Mouse (Mus musculus) neural tube, embryonic 14.5 days (tissue): ENCODE data around the gene C130026I21Rik. TPM values are rescaled to one million over a fixed set of nuclear protein-coding genes. Genes with fewer than 3 reads are reported as not detected.
"Not testable (repeated sequence)": the region's sequence is repeated elsewhere in the genome, so short reads cannot be mapped to it uniquely, and the experiment has no call there.

Source experiments
- ATAC-seq: fragments of 200-750 bp; cut with Nextera tagmentation; 2 replicates; pipeline ENCODE4 v1.8.0; 2017; ENCODE audit warnings: low read depth, mild to moderate bottlenecking, moderate TSS enrichment, moderate library complexity
- H3K27ac ChIP-seq: fragments of 300-500 bp; sonication (generic); 2 replicates; pipeline ENCODE4 v1.5.1; 2014; ENCODE audit warnings: low read depth, mild to moderate bottlenecking, control low read depth, low read length, moderate library complexity, mixed read lengths
- H3K27me3 ChIP-seq: fragments of 300-500 bp; sonication (generic); 2 replicates; pipeline ENCODE4 v1.6.1; 2014; ENCODE audit warnings: low read length; ENCODE audit not compliant: control insufficient read depth, insufficient read depth
- H3K36me3 ChIP-seq: fragments of 300-500 bp; sonication (generic); 2 replicates; pipeline ENCODE4 v1.6.1; 2014; ENCODE audit warnings: low read length, mixed read lengths; ENCODE audit not compliant: control insufficient read depth, insufficient read depth
- H3K4me1 ChIP-seq: fragments of 300-500 bp; sonication (generic); 2 replicates; pipeline ENCODE4 v1.6.1; 2014; ENCODE audit warnings: low read length; ENCODE audit not compliant: control insufficient read depth, insufficient read depth
- H3K4me2 ChIP-seq: fragments of 300-500 bp; sonication (generic); 2 replicates; pipeline ENCODE4 v1.6.1; 2014; ENCODE audit warnings: mild to moderate bottlenecking, low read depth, low read length, control low read depth
- H3K4me3 ChIP-seq: fragments of 300-500 bp; sonication (generic); 2 replicates; pipeline ENCODE4 v1.5.1; 2014; ENCODE audit warnings: low read depth, low read length, control low read depth, mixed read lengths
- H3K9ac ChIP-seq: fragments of 300-500 bp; sonication (generic); replicated peaks from 2 replicates; pipeline ENCODE4 v1.6.1; 2014; ENCODE audit warnings: low read depth, mild to moderate bottlenecking, control low read depth, low read length, mixed read lengths
- H3K9me3 ChIP-seq: fragments of 300-500 bp; sonication (generic); 2 replicates; pipeline ENCODE4 v1.6.1; 2016; ENCODE audit warnings: low read length; ENCODE audit not compliant: control insufficient read depth
- WGBS: fragments of 180-500 bp; shearing (Covaris S2); extraction: QIAGEN DNeasy Blood & Tissue Kit; methylation state at CpG from one replicate; pipeline ENCODE4 v1.1.7; 2014; 5-methylcytosine and 5-hydroxymethylcytosine counted together
- polyA plus RNA-seq: library from polyadenylated mRNA; unstranded; fragments of >200 nt; fragmentation: Nextera tagmentation; extraction: Ambion mirVana; gene quantifications from 2 replicates; pipeline ENCODE4 v1.2.1, GENCODE M21; 2014

Gene C130026I21Rik
- polyA plus RNA-seq, 1 experiment from 2014 or later, result 0.36 TPM

DNA sequence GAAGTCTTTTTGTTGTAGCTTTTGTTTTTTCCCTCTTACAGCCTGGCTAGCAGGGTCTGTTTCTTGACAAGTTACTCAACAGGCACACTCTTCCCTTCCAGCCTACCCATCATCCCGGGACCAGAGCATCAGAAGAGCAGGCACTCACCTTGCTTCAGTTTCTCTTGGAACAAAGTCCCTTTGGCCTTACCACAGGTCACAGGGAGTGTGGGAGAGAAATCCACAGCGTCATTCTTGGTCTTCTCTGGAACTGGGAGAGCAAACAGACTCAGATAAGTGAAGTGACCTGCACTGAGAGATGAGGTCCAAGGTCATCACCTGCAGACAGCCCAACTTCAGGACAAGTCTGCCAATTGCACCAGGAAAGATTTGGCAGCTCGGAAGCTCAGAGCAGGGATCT is 277.5 kb downstream of the C130026I21Rik start:
- H3K9ac ChIP-seq, H3K27me3 ChIP-seq, H3K4me1 ChIP-seq, H3K4me3 ChIP-seq, H3K36me3 ChIP-seq, H3K9me3 ChIP-seq, H3K4me2 ChIP-seq, H3K27ac ChIP-seq: not testable (repeated sequence)
- no CpG with 5 or more reads among the region's 3 CpGs for WGBS
- ATAC-seq, result 0 out of 2 replicates have a peak, but pooled peaks have one; percentile 9

DNA sequence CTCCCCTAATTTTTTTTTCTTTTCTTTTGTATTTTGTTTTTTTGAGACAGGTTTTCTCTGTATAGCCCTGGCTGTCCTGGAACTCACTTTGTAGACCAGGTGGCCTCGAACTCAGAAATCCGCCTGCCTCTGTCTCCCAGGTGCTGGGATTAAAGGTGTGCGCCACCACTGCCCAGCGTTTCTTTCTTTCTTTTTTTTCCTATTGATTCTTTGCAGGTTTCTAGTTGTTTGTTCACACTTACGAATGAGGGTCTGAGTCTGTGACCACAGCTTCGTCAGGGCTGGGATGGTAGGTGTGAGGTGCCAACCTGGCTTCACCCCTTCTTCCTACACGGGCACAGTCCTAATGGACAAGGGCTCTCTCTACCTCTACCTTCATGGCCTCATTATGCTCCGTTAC is 281.3 kb downstream of the C130026I21Rik start:
- H3K4me2 ChIP-seq, ATAC-seq, H3K9ac ChIP-seq, H3K9me3 ChIP-seq, H3K4me3 ChIP-seq, H3K27me3 ChIP-seq, H3K4me1 ChIP-seq, H3K27ac ChIP-seq, H3K36me3 ChIP-seq: not testable (repeated sequence)
- WGBS, result 84% methylated on average over 6 of the region's 8 CpGs

DNA sequence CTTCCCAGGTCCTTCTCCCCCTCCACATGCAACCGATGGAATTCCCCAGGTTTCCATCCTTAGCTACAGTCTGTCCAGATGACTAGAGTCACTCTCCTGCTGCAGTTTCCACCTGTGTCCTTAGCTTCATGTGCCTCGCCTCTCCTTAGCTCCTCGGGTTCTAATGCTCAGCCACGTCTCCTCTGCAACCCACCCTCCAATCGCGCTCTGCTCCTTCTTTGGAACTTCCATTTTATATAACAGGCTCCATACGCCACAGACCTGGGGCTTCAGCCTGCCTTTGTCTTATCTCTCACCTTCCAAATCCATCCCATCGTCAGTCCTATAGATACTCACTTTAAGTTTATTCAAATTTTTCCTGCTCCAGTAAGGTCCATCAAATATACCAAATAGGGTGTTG is 282.6 kb downstream of the C130026I21Rik start:
- 74% methylated on average over 6 of the region's 8 CpGs for WGBS
- not testable (repeated sequence) for ATAC-seq

DNA sequence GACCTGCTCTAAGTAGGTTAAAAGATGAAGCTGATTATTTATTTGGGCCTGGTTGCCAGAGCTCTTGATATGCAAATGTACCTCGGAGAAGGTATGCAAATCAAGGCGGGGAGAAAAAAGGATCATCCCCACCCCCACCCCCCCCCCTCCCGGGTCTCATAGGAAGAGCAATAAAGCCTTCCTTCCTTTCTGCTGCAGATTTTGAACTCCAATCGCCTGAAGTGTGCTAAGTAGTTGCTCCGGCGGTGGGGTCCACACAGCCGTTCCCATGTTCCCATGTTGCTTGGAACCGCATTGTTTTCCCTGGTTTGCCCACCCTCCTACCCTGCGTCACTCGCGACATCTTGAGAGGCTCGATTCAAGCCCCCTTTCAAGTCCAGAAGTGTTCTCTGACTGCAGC is 308.6 kb downstream of the C130026I21Rik start:
- H3K4me3 ChIP-seq, H3K9me3 ChIP-seq, H3K27ac ChIP-seq, H3K4me1 ChIP-seq, H3K27me3 ChIP-seq, H3K9ac ChIP-seq, H3K36me3 ChIP-seq, ATAC-seq: not testable (repeated sequence)
- peak overlapping the region; percentile 27; the same call in 1 of the 2 replicates for H3K4me2 ChIP-seq
- 4% methylated on average over 12 of the region's 12 CpGs for WGBS

More for the DNA sequence above, 282.6 kb downstream of the C130026I21Rik start:
- H3K9ac ChIP-seq, H3K4me3 ChIP-seq, H3K4me2 ChIP-seq, H3K9me3 ChIP-seq, H3K27me3 ChIP-seq, H3K4me1 ChIP-seq, H3K36me3 ChIP-seq, H3K27ac ChIP-seq: not testable (repeated sequence)

DNA sequence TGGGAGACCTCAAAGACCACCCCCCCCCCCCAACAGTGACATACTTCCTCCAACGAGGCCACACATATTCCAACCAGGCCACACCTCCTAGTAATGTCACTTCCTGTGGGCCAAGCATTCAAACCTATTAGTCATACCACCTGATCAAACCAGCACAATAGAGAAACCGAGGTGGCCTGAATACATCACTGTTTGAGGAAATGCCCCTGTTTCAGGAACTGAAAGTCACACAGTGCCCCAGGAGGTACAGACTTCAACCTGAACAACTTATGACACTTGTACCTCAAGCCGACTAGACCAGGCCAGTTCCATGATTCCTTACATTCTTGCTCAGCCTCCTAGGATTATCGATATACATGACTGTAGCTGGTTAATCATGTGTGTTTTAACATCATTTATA is 312.7 kb downstream of the C130026I21Rik start:
- not testable (repeated sequence) for H3K27me3 ChIP-seq, H3K4me2 ChIP-seq, H3K9me3 ChIP-seq, H3K36me3 ChIP-seq, H3K9ac ChIP-seq, ATAC-seq, H3K27ac ChIP-seq, H3K4me3 ChIP-seq, H3K4me1 ChIP-seq
- WGBS, result 94% methylated on average over 4 of the region's 4 CpGs

DNA sequence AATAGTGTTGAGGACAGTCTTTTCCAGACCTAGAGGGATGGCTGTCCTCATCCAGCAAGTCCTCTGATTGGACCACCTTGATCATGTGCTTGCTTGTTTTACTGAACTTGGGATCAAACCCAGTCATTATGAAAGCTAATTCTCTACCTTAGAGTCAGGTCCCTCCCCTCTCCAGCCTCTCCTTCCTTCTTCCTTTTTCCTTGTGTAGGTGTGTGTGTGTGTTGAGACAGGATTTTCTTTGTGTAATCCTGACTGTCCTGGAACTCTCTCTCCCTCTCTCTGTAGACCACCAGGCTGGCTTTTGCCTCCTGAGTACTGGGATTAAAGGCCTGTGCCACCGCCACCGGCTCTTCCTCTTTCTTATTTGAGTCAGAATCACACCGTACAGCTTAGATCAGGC is 313.6 kb downstream of the C130026I21Rik start:
- not testable (repeated sequence) for H3K4me1 ChIP-seq, H3K9ac ChIP-seq, ATAC-seq, H3K27ac ChIP-seq, H3K27me3 ChIP-seq, H3K9me3 ChIP-seq, H3K4me2 ChIP-seq, H3K36me3 ChIP-seq, H3K4me3 ChIP-seq
- 95% methylated on average over 2 of the region's 3 CpGs for WGBS

DNA sequence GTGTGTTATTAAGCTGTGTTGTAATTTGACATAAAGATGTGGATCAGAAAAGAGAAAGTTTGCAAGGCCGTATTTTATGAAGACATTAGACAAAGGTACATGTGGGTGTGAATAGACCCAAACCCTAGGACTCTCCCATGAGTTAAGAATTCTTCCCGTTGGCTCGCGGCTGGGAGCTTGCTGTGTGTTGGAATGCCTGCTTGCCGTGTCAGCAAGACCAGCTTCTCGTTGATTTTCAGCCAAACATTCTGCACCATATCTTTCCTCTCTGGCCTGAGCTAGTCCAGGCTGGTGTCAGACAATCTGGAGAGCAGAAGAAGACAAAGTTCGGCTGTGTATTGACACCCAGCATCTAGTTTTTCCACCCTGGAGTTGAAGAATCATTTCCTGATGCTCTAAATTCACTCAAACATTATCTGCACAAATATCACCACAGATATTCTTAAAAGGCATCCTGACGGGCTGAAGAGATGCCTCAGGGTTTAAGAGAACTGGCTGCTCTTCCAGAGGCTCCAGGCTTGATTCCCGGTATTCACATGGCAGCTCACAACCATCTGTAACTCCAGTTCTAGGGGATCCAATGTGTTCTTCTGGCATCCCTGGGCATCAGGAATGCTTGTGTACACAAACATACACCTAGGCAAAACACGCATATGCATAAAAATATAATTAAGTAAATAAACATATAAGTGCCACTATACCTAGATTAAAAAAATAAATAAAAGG is 317.7 kb downstream of the C130026I21Rik start:
- no peaks in the 10 kb centered on the region for H3K27me3 ChIP-seq
- no peaks in the 10 kb centered on the region for H3K4me1 ChIP-seq
- H3K36me3 ChIP-seq, result no peaks in the 10 kb centered on the region
- H3K27ac ChIP-seq, result no peak overlapping the region
- H3K9ac ChIP-seq, result no peak overlapping the region
- H3K4me2 ChIP-seq, result no peak overlapping the region
- no peak for ATAC-seq
- WGBS, result 81% methylated on average over 10 of the region's 10 CpGs
- no peak overlapping the region for H3K4me3 ChIP-seq
- H3K9me3 ChIP-seq, result no peaks in the 10 kb centered on the region

DNA sequence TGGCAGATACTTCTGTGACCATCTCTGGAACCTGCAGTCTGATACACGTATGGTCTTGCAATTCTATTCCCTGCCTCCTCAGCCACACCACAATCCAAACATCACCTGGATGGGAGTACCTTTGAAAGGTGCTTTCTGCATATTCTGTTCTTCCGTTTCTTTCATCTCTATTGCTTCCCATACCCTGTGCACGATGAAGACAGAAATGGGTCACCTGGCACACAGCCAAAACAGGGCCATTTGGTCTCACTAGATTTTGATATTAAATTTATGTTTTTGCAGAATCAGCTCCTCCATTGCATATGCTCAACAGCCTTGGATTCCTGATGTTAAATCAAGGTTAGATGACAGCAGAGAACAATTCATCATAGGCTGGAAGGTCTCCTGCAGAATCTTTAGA is 318.8 kb downstream of the C130026I21Rik start:
- no peak overlapping the region for H3K27ac ChIP-seq
- WGBS, result 90% methylated on average over 3 of the region's 3 CpGs
- ATAC-seq, result no peak

DNA sequence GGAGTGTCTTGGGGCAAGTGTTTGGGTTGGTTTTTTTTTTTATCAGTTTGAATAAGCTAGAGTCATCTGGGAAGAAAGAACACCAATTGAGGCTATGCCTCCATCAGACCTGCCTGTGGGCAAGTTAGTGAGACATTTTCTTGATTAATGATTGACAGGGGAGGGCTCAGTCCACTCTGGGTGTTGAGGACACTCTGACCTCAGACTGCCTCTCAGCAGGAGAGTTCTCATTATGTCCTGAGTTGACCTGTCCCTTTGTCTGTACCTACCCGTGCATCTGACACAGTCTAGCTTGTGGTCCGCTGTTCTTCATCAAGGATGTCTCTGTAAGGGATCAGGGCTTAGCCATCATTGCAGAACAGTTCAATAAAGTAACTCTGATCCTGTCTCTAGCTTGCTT is 323.0 kb downstream of the C130026I21Rik start:
- Histone ChIP-seq H3K9me3 (no peaks in the 10 kb centered on the region), H3K4me1 (no peaks in the 10 kb centered on the region), H3K4me2 (no peak overlapping the region), H3K9ac (no peak overlapping the region), H3K27ac (no peak overlapping the region), H3K27me3 (no peaks in the 10 kb centered on the region), H3K4me3 (no peak overlapping the region), H3K36me3 (no peaks in the 10 kb centered on the region)
- WGBS, result 60% methylated on average over 2 of the region's 2 CpGs
- ATAC-seq, result no peak

More for the DNA sequence above, 318.8 kb downstream of the C130026I21Rik start:
- Histone ChIP-seq H3K27me3 (no peaks in the 10 kb centered on the region), H3K9me3 (no peaks in the 10 kb centered on the region), H3K4me3 (no peak overlapping the region), H3K4me1 (no peaks in the 10 kb centered on the region), H3K9ac (no peak overlapping the region), H3K4me2 (no peak overlapping the region), H3K36me3 (no peaks in the 10 kb centered on the region)
